Mouse (Mus musculus) G1E (cell line): ENCODE results near the gene Pdzd3.

Source experiments
- CTCF ChIP-seq: IDR thresholded peaks from 2 replicates; pipeline ENCODE4 v1.5.1; 2012; ENCODE audit warnings: low read depth, low read length, inconsistent platforms, mixed read lengths
- GATA1 ChIP-seq: IDR thresholded peaks from 2 replicates; pipeline ENCODE4 v1.6.1; 2012; ENCODE audit warnings: borderline replicate concordance, low read length, inconsistent platforms, mixed read lengths
- POLR2AphosphoS5 ChIP-seq: IDR thresholded peaks from 2 replicates; pipeline ENCODE4 v1.6.1; 2012; ENCODE audit warnings: low read depth, low read length, inconsistent platforms; ENCODE audit not compliant: insufficient replicate concordance
- TAL1 ChIP-seq: conservative IDR thresholded peaks from 2 replicates; pipeline ENCODE4 v1.6.1; 2012; ENCODE audit warnings: low read depth, low read length, inconsistent platforms, mixed read lengths

GRCm38 (mm10) chr9:44253441-44253840 lies 2.2 kb upstream of the Pdzd3 start:
- TF ChIP-seq CTCF (no peak), GATA1 (no peak), TAL1 (no peak), POLR2AphosphoS5 (no peak)
